Mouse (Mus musculus): ENCODE data around the gene Borcs5. TPM values are rescaled to one million over a fixed set of nuclear protein-coding genes. Genes with fewer than 3 reads are reported as not detected.
A peak's percentile ranks its signal among the peaks of the same experiment; 100 is the strongest.

The Borcs5 gene
- polyA plus RNA-seq, 1 experiment, result 8.8 TPM

DNA sequence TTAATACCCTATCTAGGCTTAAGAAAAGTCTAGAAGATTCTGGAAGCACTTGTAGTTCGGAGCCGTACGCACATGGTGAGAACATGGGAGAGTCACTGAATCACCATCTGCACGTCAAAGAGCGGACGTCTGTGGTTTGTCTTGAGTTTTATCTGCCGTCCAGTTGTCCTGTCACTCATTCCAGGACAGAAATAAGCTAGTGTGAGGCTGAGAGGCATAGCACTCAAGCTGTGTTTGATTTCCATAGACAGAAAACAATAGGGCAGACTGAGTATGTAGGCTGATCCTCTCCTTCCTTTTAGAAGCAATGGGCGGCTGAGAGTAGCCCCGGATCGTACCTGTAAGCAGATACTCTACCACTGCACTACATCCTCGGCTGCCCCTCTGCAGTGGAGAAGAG lies 114.5 kb downstream of the Borcs5 start:
- no peak overlapping the region for H3K4me2 ChIP-seq (ENCODE audit: low read depth)

DNA sequence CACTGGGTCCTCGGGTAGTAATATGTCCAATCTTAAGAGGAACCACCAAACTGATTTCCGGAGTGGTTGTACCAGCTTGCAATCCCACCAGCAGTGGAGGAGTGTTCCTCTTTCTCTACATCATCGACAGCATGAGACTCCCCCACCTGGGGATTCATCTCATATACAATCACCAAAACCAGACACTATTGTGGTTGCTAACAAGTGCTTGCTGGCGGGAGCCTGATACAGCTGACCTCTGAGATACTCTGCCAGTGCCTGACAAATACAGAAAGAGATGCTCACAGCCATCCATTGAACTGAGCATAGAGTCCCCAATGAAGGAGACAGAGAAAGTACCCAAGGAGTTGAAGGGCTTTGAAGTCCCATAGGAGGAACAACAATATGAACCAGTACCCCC lies 116.7 kb downstream of the Borcs5 start:
- no peak overlapping the region for H3ac ChIP-seq (ENCODE audit: control insufficient read depth, insufficient read length)
- H3K27me3 ChIP-seq (ENCODE audit: control insufficient read depth, insufficient read depth, insufficient read length), result no peaks in the 10 kb centered on the region
- no peak overlapping the region for H3K4me2 ChIP-seq (ENCODE audit: low read depth)
- TF ChIP-seq POLR2AphosphoS2 (IDR thresholded peaks at IDR 0.05; ENCODE audit: insufficient read length, low read depth), result no peak
- TF ChIP-seq MAX (IDR thresholded peaks at IDR 0.05; ENCODE audit: low read depth), result no peak
- no peak for TF ChIP-seq POLR2A (IDR thresholded peaks at IDR 0.05; ENCODE audit: insufficient read length, low read depth)
- TF ChIP-seq TCF3 (IDR thresholded peaks at IDR 0.05; ENCODE audit: insufficient read length, low read depth), result no peak
- TF ChIP-seq SRF (IDR thresholded peaks at IDR 0.05; ENCODE audit: control insufficient read depth, insufficient read length, low read depth), result no peak
- no peak for TF ChIP-seq MYOG (IDR thresholded peaks at IDR 0.05; ENCODE audit: control insufficient read depth in 1 of 3, insufficient read depth in 1 of 3, insufficient read length in 2 of 3, low read depth in 2 of 3)
- no peak for TF ChIP-seq REST (IDR thresholded peaks at IDR 0.05; ENCODE audit: insufficient read depth, insufficient read length)
- no peak for TF ChIP-seq TCF12 (IDR thresholded peaks at IDR 0.05; ENCODE audit: insufficient read depth, poor library complexity, severe bottlenecking)
- no peak for TF ChIP-seq MYOD1 (IDR thresholded peaks at IDR 0.05; ENCODE audit: control insufficient read depth in 1 of 3, insufficient read length in 2 of 3, low read depth in 2 of 3)
- TF ChIP-seq USF1 (IDR thresholded peaks at IDR 0.05; ENCODE audit: low read depth), result no peak
- TF ChIP-seq E2F4 (IDR thresholded peaks at IDR 0.05; ENCODE audit: insufficient read depth), result no peak
- no peak for TF ChIP-seq CEBPB (IDR thresholded peaks at IDR 0.05; ENCODE audit: insufficient read depth, poor library complexity, severe bottlenecking)
- no peak overlapping the region for H3K4me3 ChIP-seq
- peaks cover under 1% of the 10 kb centered on the region for H3K79me2 ChIP-seq (ENCODE audit: control insufficient read depth, insufficient read depth)
- H3K36me3 ChIP-seq (ENCODE audit: control insufficient read depth, insufficient read depth), result peaks cover 3% of the 10 kb centered on the region

More for the DNA sequence above, 114.5 kb downstream of the Borcs5 start:
- H3K27me3 ChIP-seq (ENCODE audit: control insufficient read depth, insufficient read depth, insufficient read length), result no peaks in the 10 kb centered on the region
- H3K36me3 ChIP-seq (ENCODE audit: control insufficient read depth, insufficient read depth), result peaks cover 3% of the 10 kb centered on the region
- H3K4me3 ChIP-seq, result no peak overlapping the region
- peaks cover 5% of the 10 kb centered on the region for H3K79me2 ChIP-seq (ENCODE audit: control insufficient read depth, insufficient read depth)
- TF ChIP-seq REST (IDR thresholded peaks at IDR 0.05; ENCODE audit: insufficient read depth, insufficient read length) (no peak), TCF12 (IDR thresholded peaks at IDR 0.05; ENCODE audit: insufficient read depth, poor library complexity, severe bottlenecking) (no peak), MYOD1 (IDR thresholded peaks at IDR 0.05; ENCODE audit: control insufficient read depth in 1 of 3, insufficient read length in 2 of 3, low read depth in 2 of 3) (peak; percentile 78 to 90 (median 87)), CEBPB (IDR thresholded peaks at IDR 0.05; ENCODE audit: insufficient read depth, poor library complexity, severe bottlenecking) (no peak), SRF (IDR thresholded peaks at IDR 0.05; ENCODE audit: control insufficient read depth, insufficient read length, low read depth) (no peak), USF1 (IDR thresholded peaks at IDR 0.05; ENCODE audit: low read depth) (no peak), MYOG (IDR thresholded peaks at IDR 0.05; ENCODE audit: control insufficient read depth in 1 of 3, insufficient read depth in 1 of 3, insufficient read length in 2 of 3, low read depth in 2 of 3) (peak in 2 of 3 experiments; percentile 30 to 82)
- H3ac ChIP-seq (ENCODE audit: control insufficient read depth, insufficient read length), result no peak overlapping the region

Other genes with a start within 250 kb of the Borcs5 start
- gene Bcl2l14, start 243.2 kb upstream of the Borcs5 start, polyA plus RNA-seq (2012; fragmentation: generic; extraction: Trizol), result 0.04 TPM
- gene Lrp6, start 72.5 kb upstream of the Borcs5 start, polyA plus RNA-seq (2012; fragmentation: generic; extraction: Trizol), result 8.4 TPM
- not detected for gene Mansc1, start 7.0 kb upstream of the Borcs5 start, polyA plus RNA-seq (2012; fragmentation: generic; extraction: Trizol)
- 4.8 TPM for gene Dusp16, start 153.1 kb downstream of the Borcs5 start, polyA plus RNA-seq (2012; fragmentation: generic; extraction: Trizol)
- gene Crebl2, start 190.6 kb downstream of the Borcs5 start, polyA plus RNA-seq (2012; fragmentation: generic; extraction: Trizol), result 1.5 TPM

Data from myocyte (in vitro differentiated cells).